Mouse (Mus musculus) erythroblast, embryonic 14.5 days (primary cell): ENCODE data around the gene Meiob.

Experiments
- GATA1 ChIP-seq: IDR thresholded peaks from 2 replicates; pipeline ENCODE4 v1.6.1; 2012; ENCODE audit warnings: low read length, inconsistent platforms, mixed read lengths
- TAL1 ChIP-seq: IDR thresholded peaks from 3 replicates; pipeline ENCODE4 v1.6.1; 2012; ENCODE audit warnings: low read length, inconsistent platforms, mixed read lengths

- TF ChIP-seq TAL1 (no peak), GATA1 (no peak)
Measured at GRCm38 (mm10) chr17:24773241-24773640, 30.8 kb upstream of the Meiob start.
